36 mouse cellular contexts compared by ENCODE assay signal in genomic region chr7:28328260-28328659, GRCm38 (mm10). TPM values are rescaled to one million over a fixed set of nuclear protein-coding genes. Genes with fewer than 3 reads are reported as not detected.
"Had no signal": no experiment of that assay in that cellular context is flagged by ENCODE, and none has a peak within 500 bp of the region (broad histone marks: within the 10 kb centered on the region; RNA-seq: fewer than 3 reads in every experiment).

No protein-coding gene starts in this region.

- H3K9ac ChIP-seq: limb, embryonic 12.5 days; limb, embryonic 13.5 days; limb, embryonic 15.5 days; liver, embryonic 13.5 days; liver, embryonic 14.5 days; liver, embryonic 15.5 days; lung, embryonic 14.5 days; lung, embryonic 15.5 days; midbrain, embryonic 12.5 days; midbrain, embryonic 13.5 days; midbrain, embryonic 15.5 days; neural tube, embryonic 12.5 days had no signal

- H3K9me3 ChIP-seq: limb, embryonic 10.5 days; limb, embryonic 12.5 days; limb, embryonic 13.5 days; limb, embryonic 15.5 days; liver, embryonic 13.5 days; liver, embryonic 15.5 days; lung, embryonic 15.5 days; megakaryocyte, embryonic 14.5 days; midbrain, embryonic 10.5 days; midbrain, embryonic 12.5 days; midbrain, embryonic 13.5 days; midbrain, embryonic 15.5 days; neural tube, embryonic 12.5 days had no signal

- H3K4me2 ChIP-seq: limb, embryonic 12.5 days; limb, embryonic 13.5 days; limb, embryonic 15.5 days; liver, embryonic 13.5 days; liver, embryonic 15.5 days; lung, embryonic 14.5 days; lung, embryonic 15.5 days; midbrain, embryonic 11.5 days; midbrain, embryonic 12.5 days; midbrain, embryonic 13.5 days; midbrain, embryonic 15.5 days; neural tube, embryonic 12.5 days had no signal

- H3K27ac ChIP-seq: left cerebral cortex, adult 2 months; limb, embryonic 10.5 days; limb, embryonic 12.5 days; limb, embryonic 13.5 days; limb, embryonic 15.5 days; liver, embryonic 13.5 days; liver, embryonic 14.5 days; liver, embryonic 15.5 days; lung, embryonic 15.5 days; macrophage; midbrain, embryonic 10.5 days; midbrain, embryonic 12.5 days; midbrain, embryonic 13.5 days; midbrain, embryonic 15.5 days; neural tube, embryonic 12.5 days had no signal

- H3K4me1 ChIP-seq: limb, embryonic 10.5 days; limb, embryonic 12.5 days; limb, embryonic 13.5 days; limb, embryonic 15.5 days; liver, embryonic 13.5 days; lung, embryonic 15.5 days; midbrain, embryonic 10.5 days; midbrain, embryonic 12.5 days; midbrain, embryonic 13.5 days; midbrain, embryonic 15.5 days; neural tube, embryonic 12.5 days had no signal

- DNase-seq: left cerebral cortex, postnatal 4 days; liver; liver, embryonic 13.5 days; lung, adult 18-20 months; lung, adult 2 months; lung, embryonic 14.5 days; lung, postnatal 10 days; lung, postnatal 36 days; lung, postnatal 4 days; midbrain, embryonic 14.5 days had no signal

- H3K4me3 ChIP-seq: left cerebral cortex, adult 2 months; limb, embryonic 10.5 days; limb, embryonic 12.5 days; limb, embryonic 13.5 days; limb, embryonic 15.5 days; liver, embryonic 13.5 days; liver, embryonic 15.5 days; lung, embryonic 15.5 days; megakaryocyte, embryonic 14.5 days; midbrain, embryonic 10.5 days; midbrain, embryonic 12.5 days; midbrain, embryonic 13.5 days; midbrain, embryonic 15.5 days; myocyte; neural tube, embryonic 12.5 days had no signal

- H3K27me3 ChIP-seq: limb, embryonic 12.5 days; limb, embryonic 13.5 days; limb, embryonic 15.5 days; liver, embryonic 13.5 days; liver, embryonic 15.5 days; lung, embryonic 15.5 days; megakaryocyte, embryonic 14.5 days; midbrain, embryonic 12.5 days; midbrain, embryonic 13.5 days; midbrain, embryonic 15.5 days; neural tube, embryonic 12.5 days had no signal

- ATAC-seq: lung, postnatal 0 days; midbrain, embryonic 13.5 days; midbrain, embryonic 15.5 days; midbrain, embryonic 16.5 days had no signal

RNA-seq across cellular contexts. Expression of gene Dll3, which starts 26.2 kb away (rescaled TPM):
- total RNA-seq: liver, adult 2 months; megakaryocyte, adult 5-6 weeks; megakaryocyte-erythroid progenitor cell, adult 5-6 weeks; monocyte, adult 5-6 weeks had no signal
- polyA plus RNA-seq: liver, adult 2 months; liver, embryonic 15.5 days; macrophage had no signal

RNA-seq across cellular contexts. Expression of gene Selenov, which starts 37.3 kb away (rescaled TPM):
- total RNA-seq: liver, adult 2 months; megakaryocyte progenitor cell, adult 5-6 weeks; megakaryocyte, adult 5-6 weeks; megakaryocyte-erythroid progenitor cell, adult 5-6 weeks; monocyte, adult 5-6 weeks had no signal
- polyA plus RNA-seq: limb, embryonic 10.5 days; limb, embryonic 11.5 days; limb, embryonic 12.5 days; liver, adult 2 months; liver, embryonic 13.5 days; liver, embryonic 14.5 days; lung, adult 2 months; lung, embryonic 14.5 days; lung, embryonic 15.5 days; lung, embryonic 16.5 days; macrophage; myocyte had no signal
